Mouse (Mus musculus) liver, postnatal 0 days (tissue): Measurements from ENCODE around the gene Slfn14. TPM values are rescaled to one million over a fixed set of nuclear protein-coding genes. Genes with fewer than 3 reads are reported as not detected.

ENCODE experiments used
- ATAC-seq: fragments of 200-750 bp; cut with Nextera tagmentation; 2 replicates; pipeline ENCODE4 v1.8.0; 2017; ENCODE audit warnings: mild to moderate bottlenecking, moderate library complexity
- DNase-seq: peaks from one replicate; pipeline ENCODE4 v3.0.0-alpha.2; 2016
- H3K27ac ChIP-seq: fragments of 300-500 bp; sonication (generic); 2 replicates; pipeline ENCODE4 v1.5.1; 2014; ENCODE audit warnings: antibody characterized with exemption, moderate library complexity, mild to moderate bottlenecking, low read depth
- H3K27me3 ChIP-seq: fragments of 300-500 bp; sonication (generic); 2 replicates; pipeline ENCODE4 v1.6.1; 2014; ENCODE audit warnings: low read length, control low read depth, mixed read lengths; ENCODE audit not compliant: insufficient read depth
- H3K36me3 ChIP-seq: fragments of 300-500 bp; sonication (generic); replicated peaks from 2 replicates; pipeline ENCODE4 v1.6.1; 2014; ENCODE audit warnings: mild to moderate bottlenecking, control low read depth, low read length, moderate library complexity, mixed read lengths; ENCODE audit not compliant: insufficient read depth
- H3K4me1 ChIP-seq: fragments of 300-500 bp; sonication (generic); 2 replicates; pipeline ENCODE4 v1.6.1; 2014; ENCODE audit warnings: antibody characterized with exemption, mild to moderate bottlenecking, control low read depth; ENCODE audit not compliant: insufficient read depth
- H3K4me2 ChIP-seq: fragments of 300-500 bp; sonication (generic); 2 replicates; pipeline ENCODE4 v1.6.1; 2014; ENCODE audit warnings: low read depth, mild to moderate bottlenecking, low read length, moderate library complexity, mixed read lengths
- H3K4me3 ChIP-seq: fragments of 300-500 bp; sonication (generic); 2 replicates; pipeline ENCODE4 v1.5.1; 2014; ENCODE audit warnings: low read depth, low read length
- H3K9ac ChIP-seq: fragments of 300-500 bp; sonication (generic); replicated peaks from 2 replicates; pipeline ENCODE4 v1.6.1; 2014; ENCODE audit warnings: mild to moderate bottlenecking, moderate library complexity
- H3K9me3 ChIP-seq: fragments of 300-500 bp; sonication (generic); 2 replicates; pipeline ENCODE4 v1.6.1; 2016; ENCODE audit warnings: mild to moderate bottlenecking, control low read depth, low read length, mixed read lengths
- CTCF ChIP-seq: sonication (generic); IDR thresholded peaks from 2 replicates; pipeline ENCODE4 v1.5.1; 2016; ENCODE audit warnings: antibody characterized with exemption, low read depth
- EP300 ChIP-seq: IDR thresholded peaks from 2 replicates; pipeline ENCODE4 v1.6.1; 2016; ENCODE audit warnings: antibody characterized with exemption, low read depth, mild to moderate bottlenecking
- WGBS: fragments of 180-500 bp; shearing (Covaris S2); extraction: QIAGEN DNeasy Blood & Tissue Kit; methylation state at CpG from one replicate; pipeline ENCODE4 v1.1.7; 2014; ENCODE audit not compliant: insufficient replicate concordance; 5-methylcytosine and 5-hydroxymethylcytosine counted together
- polyA plus RNA-seq: library from polyadenylated mRNA; unstranded; fragments of >200 nt; fragmentation: Nextera tagmentation; extraction: Ambion mirVana; gene quantifications from 2 replicates; pipeline ENCODE4 v1.2.1, GENCODE M21; 2015

Slfn14 gene
- polyA plus RNA-seq, 1 experiment from 2014 or later = 14.3 TPM

DNA sequence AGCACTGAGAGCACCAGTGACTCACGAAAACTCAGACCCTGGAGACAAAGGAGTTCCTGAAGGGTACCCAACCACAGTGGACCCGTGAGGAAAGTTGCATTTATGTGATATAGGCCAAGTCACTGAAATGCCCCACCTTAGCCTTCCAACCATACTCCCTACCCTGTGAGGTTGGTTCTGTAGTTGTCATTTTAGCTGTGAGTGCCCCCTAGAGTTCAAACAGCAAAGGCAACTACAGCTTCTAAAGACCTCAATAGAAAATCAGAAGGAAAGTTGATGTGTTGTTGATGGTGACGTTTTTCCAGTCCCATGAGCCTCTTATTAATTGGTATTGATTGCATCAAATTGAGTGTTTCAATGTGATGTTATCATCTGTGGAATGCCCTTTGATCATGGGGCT lies 55.6 kb downstream of the Slfn14 start:
- H3K4me1 ChIP-seq = 0 out of 2 replicates have a peak, but pooled peaks cover 2% of the 10 kb centered on the region
- peak; percentile 71 for ATAC-seq
- no peak overlapping the region for H3K27ac ChIP-seq
- peaks cover 15% of the 10 kb centered on the region; the same call in 1 of the 2 replicates for H3K36me3 ChIP-seq
- no peak for DNase-seq
- no peak overlapping the region for H3K4me3 ChIP-seq
- H3K27me3 ChIP-seq = no peaks in the 10 kb centered on the region
- TF ChIP-seq EP300 (no peak), CTCF (peak; percentile 77)
- no peaks in the 10 kb centered on the region for H3K9me3 ChIP-seq
- H3K9ac ChIP-seq = no peak overlapping the region
- no peak overlapping the region for H3K4me2 ChIP-seq
- 47% methylated on average over 3 of the region's 3 CpGs for WGBS

DNA sequence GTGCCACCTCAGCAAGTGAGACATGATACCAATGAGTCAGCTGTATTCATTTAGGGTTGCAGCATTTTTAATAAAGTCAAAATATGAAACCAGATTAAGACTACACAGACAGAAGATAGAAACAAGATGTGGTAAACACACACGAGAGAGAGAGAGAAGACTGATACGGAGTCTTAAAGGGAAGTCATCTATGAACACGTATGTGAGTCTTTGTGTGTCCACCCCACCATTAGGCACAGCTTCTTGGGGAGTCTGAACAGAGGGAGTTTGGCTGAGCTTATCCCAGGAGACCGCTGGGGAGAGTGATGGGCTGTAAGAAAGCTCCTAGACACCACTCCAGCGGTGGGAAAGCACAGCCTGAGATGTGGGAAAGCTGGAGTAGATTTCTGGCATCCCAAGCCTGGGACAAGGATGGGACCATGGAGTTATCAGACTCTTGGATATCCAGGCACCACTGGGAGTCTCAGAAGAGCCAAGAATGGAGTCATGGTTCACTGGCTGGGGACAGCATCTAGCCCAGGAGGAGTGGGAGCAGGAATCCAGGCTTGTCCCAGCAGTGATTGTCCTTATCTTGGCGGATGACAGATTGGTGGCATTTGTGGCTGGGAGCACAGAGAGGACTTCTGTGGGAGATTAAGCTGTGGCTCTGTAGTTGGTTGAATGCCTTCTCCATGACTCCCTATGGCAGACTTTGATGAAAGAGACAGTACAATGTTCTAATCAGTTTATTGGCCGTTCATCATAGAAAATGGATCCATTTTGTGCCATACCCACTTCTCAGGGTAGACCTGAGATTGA lies 58.4 kb downstream of the Slfn14 start:
- no peak for TF ChIP-seq CTCF
- TF ChIP-seq EP300 = no peak
- Histone ChIP-seq H3K4me2 (no peak overlapping the region), H3K27ac (no peak overlapping the region), H3K4me3 (no peak overlapping the region), H3K4me1 (peaks cover 4% of the 10 kb centered on the region; the same call in 1 of the 2 replicates), H3K27me3 (no peaks in the 10 kb centered on the region), H3K9ac (no peak overlapping the region), H3K36me3 (peaks cover 15% of the 10 kb centered on the region; the same call in 1 of the 2 replicates), H3K9me3 (no peaks in the 10 kb centered on the region)
- ATAC-seq (no peak), DNase-seq (no peak)
- 87% methylated on average over 7 of the region's 7 CpGs for WGBS

DNA sequence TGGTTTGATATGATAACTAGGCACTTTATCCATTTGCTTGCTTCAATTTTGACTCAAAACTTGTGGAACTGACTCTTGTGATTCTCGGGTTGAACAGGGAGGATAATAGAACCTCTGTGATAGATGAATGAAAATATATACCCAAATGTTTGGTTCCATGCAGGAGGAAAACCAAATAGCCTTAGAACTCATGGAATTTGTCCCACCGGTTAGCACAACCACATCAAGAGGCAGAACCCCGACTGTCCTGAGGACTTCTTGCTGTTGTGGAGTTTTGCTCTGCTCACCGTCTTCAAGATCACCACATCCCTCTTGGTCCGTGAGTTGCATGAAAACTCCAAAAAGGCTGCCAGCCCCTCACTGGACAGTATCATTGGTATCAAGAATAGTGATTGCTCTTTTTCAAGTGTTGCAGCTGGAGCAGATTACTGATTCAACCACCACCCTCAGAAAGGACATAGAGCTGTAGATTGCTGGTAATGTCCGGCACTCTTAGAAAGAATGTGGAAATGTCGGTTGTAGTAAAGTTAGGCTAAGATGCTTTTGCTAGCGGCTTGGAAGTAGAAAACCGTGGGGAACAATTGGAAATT lies 61.1 kb downstream of the Slfn14 start:
- Histone ChIP-seq H3K4me1 (peaks cover 8% of the 10 kb centered on the region; the same call in 1 of the 2 replicates), H3K27me3 (no peaks in the 10 kb centered on the region), H3K9me3 (no peaks in the 10 kb centered on the region), H3K9ac (peak overlapping the region; percentile 82), H3K4me2 (peak overlapping the region; percentile 78), H3K27ac (peak overlapping the region; percentile 93), H3K36me3 (peaks cover 15% of the 10 kb centered on the region; the same call in 1 of the 2 replicates), H3K4me3 (peak overlapping the region; percentile 64)
- no peak for DNase-seq
- no peak for TF ChIP-seq EP300
- no peak for TF ChIP-seq CTCF
- WGBS = 70% methylated on average over 9 of the region's 9 CpGs
- no peak for ATAC-seq

Other genes starting within 250 kb of the Slfn14 start
- gene Slfn2, start 221.6 kb downstream of the Slfn14 start, polyA plus RNA-seq = 22.3 and 22.7 TPM in 2 replicates
- gene Slfn1, start 169.9 kb downstream of the Slfn14 start, polyA plus RNA-seq = 2.6 and 2.8 TPM in 2 replicates
- 2.7 and 3.1 TPM in 2 replicates for gene Slfn4, start 111.5 kb downstream of the Slfn14 start, polyA plus RNA-seq
- gene Slfn3, start 95.4 kb downstream of the Slfn14 start, polyA plus RNA-seq = 0.77 and 1.1 TPM in 2 replicates
- 7.6 and 8.3 TPM in 2 replicates for gene Ap2b1, start 12.3 kb upstream of the Slfn14 start, polyA plus RNA-seq
- 6.8 and 7.1 TPM in 2 replicates for gene Pex12, start 15.9 kb upstream of the Slfn14 start, polyA plus RNA-seq
- 0.05 TPM in 1 of 2 replicates, not detected in the other for gene Rasl10b, start 122.4 kb upstream of the Slfn14 start, polyA plus RNA-seq
- gene Gas2l2, start 142.7 kb upstream of the Slfn14 start, polyA plus RNA-seq = not detected in 2 replicates
- gene 1700020L24Rik, start 151.0 kb upstream of the Slfn14 start, polyA plus RNA-seq = 2.6 and 3.1 TPM in 2 replicates
- 0.20 and 0.43 TPM in 2 replicates for gene Mmp28, start 176.3 kb upstream of the Slfn14 start, polyA plus RNA-seq
- 2.8 and 3.4 TPM in 2 replicates for gene Taf15, start 186.4 kb upstream of the Slfn14 start, polyA plus RNA-seq
- gene Heatr9, start 235.4 kb upstream of the Slfn14 start, polyA plus RNA-seq = not detected in 2 replicates
- 8.6 and 12.7 TPM in 2 replicates for gene Ccl5, start 243.8 kb upstream of the Slfn14 start, polyA plus RNA-seq